Mouse (Mus musculus): ENCODE measurements around the gene Rasgrp2.

The Rasgrp2 gene

DNA sequence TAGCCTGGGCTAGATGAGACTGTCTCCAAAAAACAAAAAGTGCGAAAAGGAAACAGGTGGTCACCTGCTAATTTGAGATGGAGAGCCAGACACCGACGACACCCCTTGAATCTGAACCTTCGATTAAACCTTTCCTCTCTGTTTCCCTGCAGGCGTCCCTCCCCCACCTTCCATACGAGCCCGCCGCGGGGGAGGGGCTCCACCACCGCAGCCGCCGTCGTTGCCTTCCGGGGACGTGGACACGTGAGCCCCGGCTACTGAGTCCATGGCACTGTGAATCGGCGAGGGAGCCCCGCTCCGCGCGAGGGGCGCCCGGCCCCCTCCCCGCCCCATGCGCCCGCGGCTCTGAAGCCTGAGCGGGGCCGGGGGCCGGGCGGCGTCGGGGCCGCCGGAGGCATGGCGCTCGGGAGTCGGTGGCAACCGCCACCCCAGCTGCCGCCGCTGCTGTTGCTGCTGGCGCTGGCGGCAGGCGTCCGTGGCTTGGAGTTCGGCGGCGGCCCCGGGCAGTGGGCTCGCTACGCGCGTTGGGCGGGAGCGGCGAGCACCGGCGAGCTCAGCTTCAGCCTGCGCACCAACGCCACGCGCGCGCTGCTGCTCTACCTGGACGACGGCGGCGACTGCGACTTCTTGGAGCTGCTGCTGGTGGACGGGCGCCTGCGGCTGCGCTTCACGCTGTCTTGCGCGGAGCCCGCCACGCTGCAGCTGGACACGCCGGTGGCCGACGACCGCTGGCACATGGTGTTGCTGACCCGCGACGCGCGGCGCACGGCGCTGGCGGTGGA is 28.7 kb downstream of the Rasgrp2 start:
- no peak for DNase-seq (ENCODE audit: low read depth)

DNA sequence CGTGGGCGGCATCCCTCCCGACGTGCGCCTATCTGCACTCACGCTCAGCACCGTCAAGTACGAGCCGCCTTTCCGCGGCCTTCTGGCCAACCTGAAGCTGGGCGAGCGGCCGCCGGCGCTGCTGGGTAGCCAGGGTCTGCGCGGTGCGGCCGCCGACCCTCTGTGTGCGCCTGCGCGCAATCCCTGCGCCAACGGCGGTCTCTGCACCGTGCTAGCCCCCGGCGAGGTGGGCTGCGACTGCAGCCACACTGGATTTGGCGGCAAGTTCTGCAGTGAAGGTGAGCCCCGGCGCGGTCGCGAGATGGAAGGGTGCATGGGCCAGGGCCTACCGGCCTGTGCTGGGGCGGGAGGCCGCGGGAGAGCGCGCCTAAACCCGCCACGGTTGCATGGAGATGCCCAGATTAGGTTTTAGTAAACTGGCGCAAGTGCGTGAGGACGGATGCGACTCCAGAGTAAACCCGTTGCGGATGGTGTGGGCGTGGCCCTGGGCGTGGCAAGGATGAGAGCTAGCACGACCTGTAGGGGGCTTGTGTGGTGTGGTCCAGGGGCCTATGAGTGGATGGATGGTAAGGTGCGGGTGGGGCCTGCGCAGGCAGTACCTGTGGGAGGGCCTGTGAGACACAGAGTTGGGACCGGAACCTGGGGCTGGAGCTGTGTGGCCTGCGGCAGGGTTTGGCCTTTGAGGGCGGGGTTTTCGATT is 29.5 kb downstream of the Rasgrp2 start:
- peak; percentile 44 for DNase-seq (ENCODE audit: low read depth)

DNA sequence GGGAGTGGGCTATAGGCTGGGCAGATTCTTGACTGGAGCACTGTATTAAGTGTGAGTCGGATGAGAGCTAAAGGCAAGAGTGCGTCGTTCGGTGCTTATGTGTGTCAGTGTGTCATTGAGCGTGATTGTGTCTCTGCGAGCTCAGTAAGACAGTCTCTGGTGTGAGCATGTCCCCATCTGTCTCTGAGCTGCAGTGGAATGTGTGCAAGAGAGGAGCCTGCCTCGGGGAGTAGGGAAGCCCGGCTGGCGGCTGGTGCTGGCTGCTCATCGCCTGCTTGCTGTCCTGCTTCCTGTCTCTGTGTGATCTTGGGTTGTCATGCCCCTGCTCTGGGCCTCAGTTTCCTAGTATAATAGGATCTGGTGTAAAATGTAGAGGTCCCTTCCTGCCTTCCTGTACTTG is 43.9 kb downstream of the Rasgrp2 start:
- no peak for DNase-seq (ENCODE audit: low read depth)

DNA sequence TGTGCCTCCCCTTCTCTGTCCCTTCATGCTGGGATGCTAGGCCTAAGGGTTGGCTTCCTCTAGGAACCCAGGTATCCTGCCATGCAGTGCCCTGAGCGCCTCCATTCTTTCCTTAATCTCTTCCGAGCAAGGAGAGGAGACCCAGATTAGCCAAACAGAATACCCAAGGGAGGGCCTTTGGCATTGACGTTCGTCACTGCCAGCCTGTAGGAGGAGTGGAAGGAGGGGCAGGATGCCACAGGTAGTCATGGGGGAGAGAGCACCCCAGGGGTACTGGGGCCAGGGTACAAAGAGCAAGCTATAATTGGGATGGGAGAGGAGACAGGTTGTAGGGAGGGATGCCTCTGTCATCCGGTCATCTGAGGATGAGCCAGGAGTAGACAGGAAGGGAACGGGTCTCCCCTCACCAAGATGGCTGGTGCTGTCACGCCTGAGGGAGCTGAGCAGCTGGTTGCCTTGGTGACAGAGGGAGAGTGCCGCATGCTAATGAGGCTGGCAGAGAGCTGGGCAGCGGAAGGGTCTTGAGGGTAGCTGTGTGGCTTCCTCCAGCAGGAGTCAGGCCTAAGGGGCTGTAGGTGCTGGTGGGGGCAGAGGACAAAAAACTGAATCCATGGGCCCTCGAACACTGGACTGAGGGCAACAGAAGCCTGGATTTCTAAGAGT is 46.8 kb downstream of the Rasgrp2 start:
- DNase-seq (ENCODE audit: low read depth) = no peak

DNA sequence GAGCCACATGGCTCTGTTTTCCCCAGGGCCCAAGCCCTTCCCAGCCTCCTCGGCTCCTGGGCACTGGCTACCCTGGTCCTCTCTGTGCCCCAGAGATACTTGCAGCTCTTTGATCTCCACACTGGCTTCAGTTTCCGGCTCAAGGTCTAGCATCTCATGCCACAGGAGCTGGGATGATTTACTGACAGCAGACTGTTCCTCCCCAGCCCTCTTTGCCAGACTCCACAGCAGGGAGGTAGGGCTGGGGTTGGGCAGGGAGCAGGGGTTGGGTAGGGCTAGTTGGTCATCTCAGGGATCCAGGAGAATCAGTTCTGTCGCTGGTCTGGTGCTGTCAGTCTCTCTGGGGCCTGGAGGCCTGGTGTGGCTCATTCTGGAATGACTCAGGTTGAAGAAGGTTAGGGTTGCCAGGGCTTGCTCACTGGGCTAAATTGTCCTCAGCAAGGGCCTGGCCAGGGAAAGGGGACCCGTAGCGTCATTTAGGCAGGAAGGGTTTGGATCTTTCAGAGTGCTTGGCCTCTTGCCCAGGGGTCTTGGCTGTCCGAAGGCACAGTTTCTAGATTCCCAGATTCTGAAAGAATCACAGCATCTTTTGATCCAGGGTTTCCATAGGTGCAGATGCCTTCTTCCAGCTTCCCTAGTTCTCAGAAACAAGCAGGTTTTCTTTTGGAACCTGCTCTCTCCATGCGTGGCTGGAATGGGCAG is 47.7 kb downstream of the Rasgrp2 start:
- DNase-seq (ENCODE audit: low read depth) = no peak

DNA sequence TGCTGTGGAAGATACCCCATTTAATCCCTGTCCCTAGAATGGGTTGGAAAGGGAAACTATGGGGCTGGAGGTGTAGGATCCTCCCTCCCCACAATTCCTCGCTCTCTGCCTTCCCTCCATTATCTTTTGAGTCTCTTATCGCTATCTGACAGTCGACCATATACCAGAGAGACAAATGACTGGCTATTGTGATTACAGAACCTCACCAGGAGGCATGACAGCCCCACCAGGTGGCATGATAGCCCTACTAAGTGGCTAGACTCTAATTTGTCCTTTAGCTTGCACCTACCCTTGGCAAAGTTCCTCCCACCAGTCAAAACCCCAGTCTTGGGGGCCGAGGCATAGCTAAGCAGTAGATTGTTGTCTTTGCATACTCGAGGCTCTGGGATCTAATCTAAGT is 49.6 kb downstream of the Rasgrp2 start:
- no peak for DNase-seq (ENCODE audit: low read depth)

DNA sequence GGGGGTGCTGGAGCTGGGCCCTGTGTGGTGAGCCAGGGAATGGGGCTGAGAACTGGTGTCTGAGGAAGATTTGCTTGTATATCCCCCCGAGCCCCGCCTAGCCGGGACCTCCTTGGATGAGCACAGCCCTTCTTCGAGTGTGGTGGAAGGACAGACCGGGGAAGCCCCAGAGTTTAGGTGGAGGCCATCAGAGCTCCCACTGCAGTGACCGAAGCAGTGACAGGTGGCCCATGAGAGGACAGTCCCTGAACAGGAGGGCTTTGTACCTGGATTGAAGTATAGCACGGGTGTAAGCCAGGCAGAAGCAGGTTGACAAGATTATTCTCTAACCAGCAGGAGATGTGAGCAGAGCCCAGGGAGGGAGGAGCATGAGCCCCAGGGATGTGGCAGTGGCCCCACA is 50.7 kb downstream of the Rasgrp2 start:
- no peak for DNase-seq (ENCODE audit: low read depth)

DNA sequence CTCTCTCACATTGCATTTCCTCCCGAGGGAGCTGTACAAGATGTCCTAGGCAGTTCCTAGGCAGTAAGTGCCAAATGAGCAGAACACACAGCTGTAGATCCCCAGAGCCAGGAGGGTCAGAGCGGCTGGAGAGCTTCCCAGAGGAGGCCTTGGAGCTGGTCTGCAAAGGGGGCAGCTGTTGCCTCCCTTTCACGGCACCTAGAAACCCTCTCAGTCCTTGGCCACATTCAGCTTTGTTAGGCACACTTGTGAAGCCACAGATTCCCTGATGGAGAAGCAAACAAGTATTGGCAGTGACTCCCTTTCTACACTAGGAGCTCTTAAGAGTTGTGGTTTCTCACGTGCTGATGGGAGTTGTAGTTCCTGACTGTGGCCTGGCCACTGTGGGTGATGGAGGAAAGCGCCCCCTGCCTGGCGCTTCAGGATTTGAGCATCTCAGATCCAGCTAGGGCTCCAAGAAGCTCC is 52.9 kb downstream of the Rasgrp2 start:
- peak; percentile 76 for DNase-seq (ENCODE audit: low read depth)

DNA sequence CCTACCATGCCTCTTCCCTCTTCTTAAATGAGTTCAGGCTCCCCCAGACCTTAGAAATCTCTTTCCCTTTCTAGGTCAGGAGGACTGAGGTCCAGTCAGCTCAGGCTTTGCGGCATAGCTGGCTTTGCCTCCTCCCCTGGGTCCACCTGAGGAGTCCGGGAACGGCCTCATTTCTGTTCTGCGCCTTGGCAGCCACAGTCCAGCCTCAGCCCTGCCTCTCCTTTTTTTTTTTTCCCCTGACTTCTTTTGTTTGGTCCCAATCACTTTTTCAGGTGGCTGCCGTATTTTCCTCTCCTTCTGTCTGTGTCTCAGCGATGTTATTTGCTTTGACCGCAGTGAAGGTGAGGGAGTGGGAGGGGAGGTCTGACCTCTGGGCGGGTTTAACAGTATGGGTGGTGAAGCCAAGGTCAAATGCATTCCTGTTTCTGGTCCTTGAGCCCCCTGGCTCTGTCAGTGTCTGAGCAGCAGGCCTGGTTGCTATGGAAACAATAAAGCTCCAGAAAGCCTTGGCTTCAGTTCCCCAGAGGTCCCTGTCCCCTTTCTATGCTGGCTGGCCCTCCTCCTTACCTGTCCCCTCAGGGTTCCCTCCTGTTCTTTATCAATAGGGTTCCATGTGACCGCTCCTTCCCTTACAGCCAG is 53.7 kb downstream of the Rasgrp2 start:
- DNase-seq (ENCODE audit: low read depth) = no peak

DNA sequence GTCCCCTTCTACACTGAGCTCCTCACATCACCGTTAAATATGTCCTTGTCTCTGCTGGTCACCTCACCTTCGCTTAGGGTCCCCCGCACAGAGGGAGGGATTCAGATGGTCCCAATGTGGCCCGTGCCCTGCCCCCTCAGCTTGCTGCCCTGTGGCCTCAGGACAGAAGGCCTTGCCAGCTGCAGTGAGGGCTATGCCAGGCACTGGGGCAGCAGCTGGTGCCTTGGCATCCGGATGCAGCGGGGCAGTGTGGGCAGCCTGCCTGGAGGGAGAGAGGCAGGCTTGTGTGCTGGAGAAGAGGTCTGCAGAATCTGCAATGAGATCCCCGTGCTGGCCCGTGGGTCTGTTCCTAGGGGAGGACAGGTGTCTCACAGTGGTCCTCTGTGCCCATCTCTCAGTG is 54.2 kb downstream of the Rasgrp2 start:
- DNase-seq (ENCODE audit: low read depth) = no peak

DNA sequence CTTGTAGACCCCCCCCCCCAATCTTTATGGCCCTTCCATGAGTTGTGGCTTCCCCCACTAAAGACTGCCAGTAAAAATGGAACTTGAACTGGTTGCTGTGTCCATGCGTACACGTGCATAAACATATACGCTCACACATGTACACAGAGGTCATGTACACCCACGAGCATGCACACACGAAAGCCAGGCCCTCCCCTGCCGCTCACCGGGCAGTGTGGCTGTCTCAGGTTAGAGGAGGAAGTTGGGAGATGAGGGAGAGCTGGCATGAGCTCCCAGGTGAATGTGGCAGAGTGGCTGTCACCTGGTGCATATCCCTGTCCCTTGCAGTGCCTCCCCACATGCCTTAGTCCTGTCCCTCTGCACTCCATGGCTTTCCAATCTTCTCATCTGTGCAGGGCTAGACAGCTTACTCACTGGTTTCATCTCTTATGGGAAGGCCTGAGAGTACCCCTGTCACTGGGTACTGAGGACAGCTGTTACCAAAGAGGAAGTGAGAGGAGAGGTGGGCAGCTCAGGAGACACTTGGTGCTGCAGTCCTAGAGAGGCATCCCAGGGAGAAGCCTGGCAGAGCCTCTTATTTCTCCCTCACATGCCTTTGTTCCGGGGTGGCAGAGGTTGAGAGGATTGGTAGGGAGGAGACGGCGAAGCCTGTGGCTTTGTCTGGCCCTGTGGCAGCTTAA is 55.0 kb downstream of the Rasgrp2 start:
- DNase-seq (ENCODE audit: low read depth) = no peak

DNA sequence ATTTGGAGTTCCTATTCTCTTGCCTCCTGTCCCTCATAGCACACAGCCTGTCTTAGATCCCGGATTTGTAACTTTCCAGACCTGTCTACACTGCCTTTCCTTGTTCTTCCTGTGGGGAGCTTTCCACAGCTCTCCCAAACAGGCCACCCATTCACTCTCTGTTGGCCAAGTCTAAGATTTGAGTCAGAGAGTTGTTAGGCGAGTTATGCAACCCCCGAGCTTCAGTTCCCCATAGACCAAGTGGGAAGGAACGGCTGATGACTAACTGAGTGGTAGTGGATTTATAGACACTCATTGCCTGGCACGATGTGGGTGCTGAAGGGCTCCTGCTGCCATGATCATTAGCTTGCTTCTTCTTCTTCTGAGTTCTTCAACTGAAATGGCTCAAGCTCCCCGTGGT is 60.4 kb downstream of the Rasgrp2 start:
- peak; percentile 25 for DNase-seq (ENCODE audit: low read depth)

DNA sequence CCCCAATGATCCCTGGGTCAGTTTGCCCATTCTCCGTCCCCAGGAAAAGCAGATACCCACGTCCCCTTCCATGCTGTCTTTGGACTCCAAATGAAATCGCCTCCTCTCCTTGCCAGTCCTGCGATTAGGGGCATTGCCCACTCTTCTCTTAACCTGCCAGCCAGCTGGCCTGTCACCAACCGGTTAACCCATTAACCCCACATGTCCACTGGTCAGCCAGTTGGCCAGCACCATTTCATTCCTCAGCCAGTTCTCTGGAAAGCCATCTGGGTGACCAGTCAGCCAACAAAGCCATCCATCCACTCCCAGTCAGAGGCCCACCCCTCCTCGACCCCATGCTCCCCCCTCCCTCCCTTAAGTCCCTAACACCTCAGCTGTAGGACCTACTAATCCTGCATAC is 63.7 kb downstream of the Rasgrp2 start:
- no peak for DNase-seq (ENCODE audit: low read depth)

DNA sequence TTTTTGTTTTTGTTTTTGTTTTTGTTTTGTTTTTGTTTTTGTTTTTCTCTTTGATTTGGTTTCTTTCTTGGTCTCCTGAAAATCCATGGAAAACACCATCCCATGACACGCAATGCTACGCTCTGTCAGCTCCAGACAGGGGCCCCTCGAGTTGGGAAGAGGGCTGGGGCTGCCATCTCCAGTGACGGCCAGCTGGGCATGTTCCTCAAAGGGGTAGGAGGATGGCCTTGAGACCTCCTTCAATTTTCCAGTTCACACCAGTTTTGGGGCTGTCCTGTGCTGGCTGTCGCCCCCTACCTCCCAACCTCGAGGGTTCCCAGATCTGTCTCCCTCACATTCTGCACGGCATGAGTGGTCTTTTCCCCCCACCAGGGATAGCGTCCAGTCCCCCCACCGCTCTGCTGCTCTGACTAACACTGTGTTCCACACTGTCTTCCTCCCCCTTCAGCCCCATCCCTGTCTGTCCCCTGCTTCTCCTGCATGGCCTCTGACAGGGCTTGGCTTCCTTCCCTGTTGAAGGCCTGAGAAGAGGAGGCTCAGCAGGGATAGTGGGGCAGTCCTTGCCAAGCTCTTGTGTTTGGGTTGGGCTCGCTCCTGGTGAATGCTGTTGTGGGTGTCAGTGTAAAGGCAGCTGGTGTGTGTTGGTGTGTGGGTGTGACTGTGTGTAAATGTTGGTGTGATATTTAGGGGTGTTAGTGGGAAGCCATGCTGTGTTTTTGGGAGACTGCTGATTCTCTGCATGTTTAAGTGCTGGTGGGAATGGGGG is 65.3 kb downstream of the Rasgrp2 start:
- DNase-seq (ENCODE audit: low read depth) = no peak

All from c-Kit-positive CD71-negative TER-119-negative erythroid progenitor cells, embryonic 14.5 days (primary cell).